Mouse (Mus musculus) lung, adult 18-20 months (tissue): ENCODE measurements around the gene Elmo2.

Source experiments
- DNase-seq, 2 experiments: peaks; one replicate each; pipeline ENCODE4 v3.0.0; 2022; ENCODE audit warnings: mixed read lengths in 2 of 2

Elmo2 gene

DNA sequence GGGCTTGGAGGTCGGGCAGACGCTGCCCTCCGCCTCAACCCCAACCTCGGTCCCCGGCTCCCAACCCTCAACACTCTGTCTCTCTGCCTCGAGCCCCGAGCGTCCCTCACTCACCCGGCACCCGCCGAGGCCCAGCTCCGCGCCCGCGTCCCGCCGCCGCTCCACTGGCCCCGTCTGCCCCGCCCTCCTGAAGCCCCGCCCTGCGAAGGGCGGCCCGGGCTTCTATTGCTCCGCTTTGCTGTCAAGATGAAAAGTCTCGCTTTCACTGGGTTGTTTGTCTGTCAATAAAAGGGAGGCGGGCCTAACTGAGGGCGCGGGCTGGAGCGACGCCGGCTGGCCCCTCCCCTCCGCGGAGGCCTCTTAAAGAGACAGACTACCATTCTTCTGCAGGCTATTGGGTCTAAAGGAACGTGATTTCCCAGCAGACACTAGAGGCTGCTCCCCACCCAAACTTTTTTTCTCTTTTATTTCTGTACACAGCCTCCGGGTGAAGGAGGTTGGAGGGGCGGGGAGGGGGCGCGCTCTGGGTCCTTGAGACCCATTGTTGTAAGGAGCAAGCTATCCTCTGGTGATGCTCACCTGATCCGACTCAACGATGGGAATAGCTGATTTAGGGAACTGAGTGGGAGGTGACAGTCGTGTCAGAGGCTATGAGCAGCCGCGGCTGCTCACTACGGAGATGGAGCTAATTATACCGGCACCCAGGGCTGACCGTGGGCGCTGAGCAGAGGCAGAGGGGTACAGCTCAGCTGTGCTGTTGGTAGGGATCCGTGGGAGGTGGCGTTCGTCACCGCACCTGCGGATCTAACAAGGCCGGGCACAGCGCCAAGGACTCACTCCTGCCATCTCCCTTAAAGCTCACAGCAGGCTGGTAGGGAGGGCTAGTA, at the start of gene Elmo2:
TSS of gene Elmo2 (minus strand) at position 176 of the 887 bp plus-strand sequence.
- DNase-seq: peak; percentile 98 to 99

DNA sequence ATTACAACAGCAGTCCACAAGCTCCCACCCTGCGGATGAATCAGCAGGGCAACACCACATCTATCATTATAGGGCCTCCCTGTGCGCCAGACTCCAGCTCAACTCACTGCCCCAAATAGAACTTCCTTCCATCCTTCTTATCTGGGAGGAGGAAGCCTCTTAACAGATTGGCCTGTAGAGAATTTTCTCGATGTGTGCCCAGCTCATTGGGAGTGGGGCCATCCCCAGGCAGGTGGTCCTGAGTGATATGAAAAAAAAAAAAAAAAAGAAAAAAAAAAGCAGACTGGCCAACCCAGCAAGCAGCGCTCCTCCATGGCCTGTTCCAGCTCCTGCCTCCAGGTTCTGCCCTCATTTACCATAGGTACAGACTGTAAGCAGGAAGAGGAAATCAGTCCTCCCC, 49.7 kb upstream of the Elmo2 start:
- DNase-seq: no peak

DNA sequence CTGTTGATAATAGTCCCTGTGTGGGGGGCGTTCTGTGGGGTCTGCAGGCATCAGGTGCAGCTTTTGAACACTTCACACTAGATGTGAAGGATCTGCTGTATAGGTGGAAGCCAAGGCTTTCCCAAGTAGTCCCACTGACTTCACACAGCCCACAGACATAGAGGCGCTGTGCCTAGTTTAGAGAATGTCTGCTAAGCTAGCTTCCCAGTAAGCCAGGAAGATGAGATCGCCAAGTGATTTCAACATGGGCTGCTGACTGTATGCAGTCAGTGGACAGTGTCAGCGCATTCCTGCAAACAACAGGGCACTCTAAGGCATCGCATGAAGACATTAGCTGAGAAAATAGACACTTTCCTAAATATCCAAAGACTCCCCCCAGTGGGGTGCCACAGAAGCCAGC, 49.2 kb upstream of the Elmo2 start:
- DNase-seq: no peak

DNA sequence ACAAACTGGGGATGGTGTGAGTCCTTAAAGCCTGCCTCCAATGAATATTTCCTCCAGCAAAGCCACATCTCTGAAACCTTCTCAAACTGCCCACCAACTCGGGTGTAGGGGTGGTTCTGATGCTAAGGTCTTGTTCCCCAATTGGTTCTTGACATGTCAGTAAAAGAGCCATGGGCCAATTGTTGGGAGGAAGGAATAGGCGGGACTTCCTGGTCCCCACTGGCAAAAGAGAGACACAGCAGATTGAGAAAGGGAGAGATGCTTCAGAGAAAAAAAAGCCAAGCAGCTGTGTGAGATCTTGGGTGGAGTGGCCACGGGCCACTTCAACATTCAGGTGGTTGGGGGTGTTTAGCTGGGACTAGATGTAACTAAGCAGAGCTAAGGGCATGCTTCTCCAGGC, 44.8 kb upstream of the Elmo2 start:
- DNase-seq: no peak

DNA sequence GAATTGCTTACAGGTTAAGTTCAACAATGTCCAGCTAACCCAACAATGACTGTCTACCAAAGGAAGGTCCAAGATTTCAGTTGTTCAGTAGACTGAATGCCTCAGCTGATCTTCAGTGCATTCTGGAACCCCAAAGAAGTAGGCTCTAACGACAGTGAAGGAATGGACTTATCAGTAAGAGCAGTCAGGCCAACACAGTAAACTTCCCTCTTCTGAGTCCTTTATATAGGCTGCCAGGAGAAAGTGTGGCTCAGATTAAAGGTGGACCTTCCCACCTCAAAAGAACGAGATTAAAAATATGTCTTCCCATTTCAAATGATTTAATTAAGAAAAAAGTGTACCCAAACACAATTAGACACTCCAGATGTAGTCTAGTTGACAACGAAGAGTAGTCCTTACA, 44.1 kb upstream of the Elmo2 start:
- DNase-seq: no peak

DNA sequence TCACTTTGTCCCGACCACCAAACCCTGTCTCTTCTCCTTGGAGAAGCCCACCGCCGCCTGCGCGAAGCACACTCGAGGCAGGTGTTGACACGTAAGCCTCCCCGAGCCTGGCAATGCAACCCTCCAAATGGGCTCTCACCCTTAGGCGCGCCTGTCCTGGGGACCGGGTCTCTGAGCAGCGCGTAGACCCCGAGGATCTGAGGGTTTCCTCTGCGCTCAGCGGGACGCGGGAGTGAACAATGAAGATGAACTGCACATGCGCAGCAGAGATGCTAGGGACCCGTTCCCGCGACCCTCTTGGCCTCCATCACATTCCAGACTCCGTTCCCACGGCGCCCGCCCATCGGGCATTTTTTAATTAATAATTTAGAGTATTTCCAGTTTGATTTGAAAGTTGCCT, 42.2 kb upstream of the Elmo2 start, which contains the start of gene Zfp663:
TSS of gene Zfp663 (minus strand) at position 234 of the 400 bp plus-strand sequence.
- no peak for DNase-seq

DNA sequence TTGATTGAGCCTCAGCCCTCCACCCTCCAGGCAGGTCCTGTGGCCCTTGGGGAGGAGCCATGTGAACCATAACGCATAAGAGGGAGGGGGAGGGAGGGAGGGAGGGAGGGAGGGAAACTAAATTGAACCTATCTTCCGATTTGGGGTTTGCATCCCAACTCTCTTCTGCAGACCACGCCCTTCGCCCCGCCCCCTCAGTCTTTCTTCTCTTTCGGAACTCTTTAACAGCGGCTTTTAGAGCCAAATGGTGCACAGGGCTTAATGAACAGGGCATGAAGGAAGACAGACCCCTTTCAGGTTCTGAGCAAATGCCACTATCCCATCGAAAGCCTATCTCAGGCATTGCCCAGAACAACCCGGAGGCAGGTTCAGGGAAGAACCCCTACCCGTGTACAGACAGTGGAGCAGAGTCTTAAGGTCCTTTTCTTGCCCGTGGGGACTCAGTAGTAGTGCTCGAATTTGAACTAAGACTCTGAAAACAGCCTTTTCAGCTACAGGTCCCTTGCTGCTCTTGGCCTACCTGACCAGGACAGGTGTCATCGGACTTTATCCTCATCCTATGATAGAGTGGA, 41.7 kb upstream of the Elmo2 start:
- peak; percentile 12 to 36 for DNase-seq

DNA sequence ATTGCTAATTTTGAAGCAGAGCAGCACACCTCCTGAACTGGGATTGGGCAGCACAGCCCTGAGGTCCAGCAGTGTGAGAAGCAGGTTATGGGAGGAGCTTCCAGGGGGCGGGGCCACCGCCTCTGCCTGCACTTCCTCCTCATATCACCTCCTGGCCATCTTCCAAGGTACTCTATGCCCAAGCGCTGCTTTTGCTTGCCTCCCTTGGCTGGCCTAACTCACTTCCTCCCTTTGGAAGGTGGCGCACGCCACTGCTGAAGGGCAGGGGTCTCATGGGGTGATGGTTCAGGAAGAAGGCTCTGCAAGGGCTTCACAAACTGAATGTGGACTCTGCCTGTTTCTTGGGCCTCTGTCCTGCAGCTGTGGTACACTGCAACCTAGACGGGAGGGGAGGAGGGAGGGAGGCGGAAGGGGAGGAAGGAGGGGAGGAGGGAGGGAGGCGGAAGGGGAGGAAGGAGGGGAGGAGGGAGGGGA, 40.8 kb upstream of the Elmo2 start:
- peak; percentile 77 to 86 for DNase-seq

DNA sequence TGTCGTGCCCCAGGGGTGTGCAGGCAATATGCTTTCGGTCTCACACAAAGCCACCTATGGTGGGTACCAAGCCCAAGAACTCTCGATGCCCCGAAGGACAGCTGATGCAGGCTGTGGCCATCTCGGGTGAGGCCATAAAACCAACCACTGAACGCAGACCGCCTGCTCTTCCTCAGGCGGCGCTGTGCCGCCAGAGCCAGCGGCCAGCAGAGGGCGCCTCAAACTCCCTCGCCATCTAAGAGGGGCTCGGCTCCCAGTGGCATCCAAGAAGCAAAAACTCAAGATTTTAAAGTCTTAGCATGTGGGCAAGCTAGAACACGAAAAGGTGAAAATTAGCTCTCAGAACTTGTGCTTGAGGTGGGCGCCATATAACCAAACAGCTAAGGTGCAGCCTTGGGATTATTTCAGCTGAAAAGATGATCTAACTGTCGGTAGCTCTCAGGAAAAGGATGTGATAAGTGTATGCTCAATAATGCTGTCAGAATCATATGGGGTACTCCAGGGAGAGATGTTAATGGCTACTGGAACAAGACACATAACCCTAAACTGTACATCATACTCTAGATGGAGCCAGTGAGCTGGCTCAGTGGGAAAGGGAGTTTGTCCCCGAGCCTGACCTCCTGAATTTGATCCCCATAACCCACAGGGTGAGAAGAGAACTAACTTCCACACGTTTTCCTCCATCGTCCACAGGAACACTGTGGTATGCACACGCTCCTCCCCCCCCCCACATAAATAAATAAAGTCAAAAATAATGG, 38.2 kb upstream of the Elmo2 start:
- DNase-seq: peak; percentile 9 to 29

DNA sequence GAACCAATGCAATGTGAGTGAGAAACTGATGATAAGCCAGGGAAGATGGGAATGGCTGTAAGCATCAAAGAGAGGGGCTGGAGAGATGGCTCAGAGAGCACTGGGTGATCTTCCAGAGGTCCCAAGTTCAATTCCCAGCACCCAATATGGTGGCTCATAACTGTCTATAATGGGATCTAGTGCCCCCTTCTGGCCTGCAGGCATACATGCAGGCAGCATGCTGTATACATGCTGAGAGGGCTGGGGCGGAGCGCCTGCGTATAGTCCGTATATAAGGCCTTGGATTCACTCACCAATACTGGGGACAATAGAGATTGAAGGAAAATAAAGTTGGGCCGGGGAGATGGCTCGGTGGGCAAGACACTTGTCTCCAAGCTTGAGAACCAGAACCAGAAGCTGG, 37.0 kb upstream of the Elmo2 start:
- DNase-seq: no peak

DNA sequence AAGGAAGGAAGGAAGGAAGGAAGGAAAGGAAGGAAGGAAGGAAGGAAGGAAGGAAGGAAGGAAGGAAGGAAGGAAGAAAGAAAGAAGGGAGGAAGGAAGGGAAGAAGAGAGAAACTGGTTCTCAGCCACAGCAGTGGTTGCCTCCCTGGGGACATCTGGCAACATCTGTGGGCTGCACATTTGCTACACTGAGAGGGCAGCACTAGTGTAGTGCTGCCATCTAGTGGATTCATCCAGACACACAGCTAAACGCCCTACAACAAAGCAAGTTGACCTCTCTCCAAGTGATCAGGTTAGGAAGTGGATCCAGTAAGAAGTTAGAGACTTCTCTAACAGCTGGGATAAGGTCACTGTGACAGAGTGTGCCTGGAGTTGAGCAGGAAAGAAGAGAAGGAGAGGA, 34.6 kb upstream of the Elmo2 start:
- DNase-seq: peak; percentile 33 to 48

DNA sequence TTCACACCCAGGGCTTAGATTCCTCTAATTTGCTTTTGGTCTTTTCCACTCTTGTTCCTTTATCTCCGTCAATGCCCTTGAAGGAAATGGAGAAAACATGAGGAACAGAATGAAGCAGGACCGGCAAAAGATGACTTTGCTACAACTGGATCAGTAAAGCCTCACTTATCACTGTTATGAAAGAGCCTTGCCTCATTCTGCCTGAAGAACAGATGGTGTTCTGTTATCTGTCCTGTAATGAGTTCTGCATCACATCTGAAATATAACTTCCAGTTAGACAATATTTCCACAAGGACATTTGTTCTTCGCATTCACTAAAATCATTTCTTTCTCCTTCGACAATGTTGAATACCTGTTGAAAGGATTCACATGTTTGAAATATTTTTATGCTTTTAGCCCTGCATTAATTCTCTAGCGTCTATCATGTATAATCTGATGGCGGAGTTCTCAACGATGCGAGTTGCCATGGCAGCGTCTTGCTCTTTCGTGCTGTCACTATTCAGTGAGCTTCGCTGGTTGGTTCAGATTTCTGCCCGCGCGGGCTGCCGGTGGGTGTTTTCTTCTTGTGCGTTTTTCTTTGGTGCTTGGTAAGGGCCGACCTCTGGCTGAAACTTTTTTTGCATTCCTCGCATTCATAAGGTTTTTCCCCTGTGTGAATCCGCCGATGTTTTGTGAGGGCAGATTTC, 25.7 kb upstream of the Elmo2 start:
- DNase-seq: no peak

DNA sequence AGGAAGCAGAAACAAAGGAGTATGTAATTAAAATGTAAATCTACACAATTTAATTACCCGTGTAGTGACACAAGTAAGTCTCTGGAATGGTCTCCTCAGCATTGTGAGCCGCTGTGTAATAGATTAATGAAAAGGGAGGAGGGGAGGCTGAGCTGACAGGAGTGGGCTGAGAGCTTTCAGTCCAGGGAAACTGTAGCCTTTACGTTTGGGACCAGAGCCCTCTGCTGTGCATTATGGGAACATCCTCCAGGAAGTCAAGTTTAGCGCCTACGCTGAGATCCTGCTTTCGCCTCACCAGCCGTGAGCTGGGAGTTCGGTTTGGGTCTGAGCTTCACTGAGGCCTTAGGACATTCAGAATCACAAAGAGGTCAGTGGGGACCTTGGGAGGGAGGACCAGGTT, 23.2 kb upstream of the Elmo2 start:
- DNase-seq: no peak

DNA sequence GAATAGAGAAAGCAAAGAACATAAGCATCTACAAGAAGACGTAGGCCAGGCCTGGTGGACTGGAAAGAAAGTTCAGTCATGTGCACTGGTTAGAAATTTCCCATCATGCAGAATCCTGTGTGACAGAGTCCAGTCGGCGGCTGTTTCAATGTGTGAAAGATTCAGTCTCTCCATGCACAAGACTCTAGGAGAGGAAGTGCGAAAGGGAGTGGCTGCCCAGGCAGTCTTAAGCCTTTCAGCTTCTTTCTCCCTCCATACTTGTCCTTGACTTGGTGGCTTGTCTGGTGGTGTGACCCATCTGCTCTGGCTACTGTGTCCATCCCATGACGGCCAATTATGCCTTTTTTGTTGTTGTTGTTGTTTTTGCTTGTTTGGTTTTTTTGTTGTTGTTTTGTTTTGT, 19.9 kb upstream of the Elmo2 start:
- DNase-seq: no peak

DNA sequence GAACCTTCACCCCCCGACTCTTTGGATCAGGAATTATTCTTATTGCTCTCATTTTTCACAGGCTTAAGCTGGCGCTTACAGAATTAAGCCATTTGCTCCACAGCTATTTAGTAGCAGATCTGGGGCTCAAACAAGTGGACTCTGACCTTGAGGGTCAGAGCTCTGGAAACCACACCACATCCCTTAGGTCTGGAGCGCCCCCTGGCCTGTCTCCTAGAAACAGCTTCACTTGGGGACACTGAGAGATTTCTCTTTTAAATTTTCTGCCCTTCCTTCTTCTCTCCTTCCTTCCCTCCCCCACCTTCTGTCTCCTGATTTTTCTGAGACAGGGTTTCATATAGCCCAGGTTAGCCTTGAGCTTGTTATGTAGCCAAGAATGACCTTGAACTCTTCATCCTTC, 10.9 kb upstream of the Elmo2 start:
- peak; percentile 51 to 56 for DNase-seq

DNA sequence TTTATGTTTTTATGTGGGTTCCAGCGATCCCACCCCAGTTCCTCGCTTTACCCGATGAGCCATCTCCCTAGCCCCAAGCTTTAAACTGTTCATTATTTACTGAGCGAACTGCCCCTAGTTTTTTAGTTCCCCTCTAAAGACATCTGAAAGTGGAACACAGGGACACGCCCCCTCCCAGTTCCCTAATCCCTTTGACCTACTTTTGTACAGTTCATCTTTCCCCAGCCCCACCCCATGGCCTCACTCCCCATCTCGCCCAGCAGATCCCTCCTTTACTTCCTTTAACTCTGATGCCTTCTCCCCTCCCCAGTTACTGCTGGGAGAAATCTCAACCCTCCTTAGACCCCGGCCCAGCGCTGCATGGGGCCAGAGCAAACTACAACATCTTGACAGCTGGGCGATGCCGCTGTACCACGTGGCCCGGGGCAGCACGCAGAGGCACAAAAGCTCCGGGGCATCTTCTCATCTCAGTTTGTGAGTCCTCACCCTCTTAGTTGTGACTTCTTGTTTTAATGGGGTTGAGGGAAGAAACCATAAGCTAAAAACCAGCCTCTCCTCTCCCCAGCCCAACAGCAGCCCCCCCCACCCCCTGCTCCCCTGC, 6.4 kb upstream of the Elmo2 start:
- peak; percentile 49 to 66 for DNase-seq

DNA sequence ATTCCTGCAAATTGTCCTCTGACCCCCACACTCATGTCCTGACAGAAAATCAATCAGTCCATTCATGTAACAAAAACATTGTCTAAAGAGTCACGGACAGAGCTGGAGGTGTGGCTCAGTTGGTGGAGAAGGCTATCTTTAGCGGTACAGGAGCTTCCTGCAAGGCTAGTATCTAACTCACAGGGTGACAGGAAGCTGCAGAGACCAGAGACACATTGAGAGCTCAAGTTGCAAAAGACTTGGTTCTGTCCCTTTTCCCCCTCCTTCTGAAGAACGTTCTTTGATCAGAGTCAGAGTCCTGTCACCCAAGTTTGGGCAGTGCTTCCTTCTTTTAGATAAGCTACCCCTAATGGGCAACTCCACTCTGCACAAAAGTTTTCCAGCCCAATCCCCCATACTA, 3.4 kb upstream of the Elmo2 start:
- no peak for DNase-seq

DNA sequence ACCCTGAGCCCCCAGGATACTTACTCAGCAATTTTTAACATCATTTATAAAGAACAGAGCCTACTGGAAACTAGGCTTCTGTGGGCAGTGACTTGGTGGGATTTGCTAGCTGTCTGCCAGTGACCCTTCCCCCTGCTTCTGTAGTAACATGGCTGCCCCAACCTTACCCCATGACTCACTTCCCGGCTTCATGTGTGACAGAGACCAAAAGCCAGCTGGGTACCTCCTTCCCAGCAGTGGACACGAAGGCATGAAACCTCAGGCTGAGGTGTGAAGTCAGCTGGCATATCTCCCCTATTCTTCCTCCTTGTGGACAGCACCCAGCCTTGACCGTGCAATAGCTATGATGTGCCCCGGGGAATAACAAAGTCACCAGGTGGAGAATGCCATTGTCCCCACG, 2.5 kb upstream of the Elmo2 start:
- no peak for DNase-seq

DNA sequence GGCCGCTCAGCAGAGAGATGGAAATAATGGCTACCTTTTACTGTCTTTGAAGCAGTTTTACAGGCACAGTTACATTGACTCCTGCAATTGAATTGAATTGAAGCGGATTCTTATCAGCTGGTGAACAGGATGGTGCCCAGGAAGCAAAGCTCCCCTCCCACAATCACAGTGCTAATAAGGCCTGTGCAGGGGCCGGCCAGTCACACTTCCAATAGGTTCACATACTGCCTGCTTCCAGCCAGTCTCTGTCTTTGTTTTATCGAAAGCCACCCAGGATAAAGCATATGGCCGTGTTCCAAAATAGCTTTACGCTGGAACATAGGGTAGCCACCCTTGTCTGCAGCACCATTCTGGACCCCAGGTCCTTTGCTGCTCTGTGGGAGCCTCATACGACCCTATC, 1.1 kb upstream of the Elmo2 start:
- no peak for DNase-seq

DNA sequence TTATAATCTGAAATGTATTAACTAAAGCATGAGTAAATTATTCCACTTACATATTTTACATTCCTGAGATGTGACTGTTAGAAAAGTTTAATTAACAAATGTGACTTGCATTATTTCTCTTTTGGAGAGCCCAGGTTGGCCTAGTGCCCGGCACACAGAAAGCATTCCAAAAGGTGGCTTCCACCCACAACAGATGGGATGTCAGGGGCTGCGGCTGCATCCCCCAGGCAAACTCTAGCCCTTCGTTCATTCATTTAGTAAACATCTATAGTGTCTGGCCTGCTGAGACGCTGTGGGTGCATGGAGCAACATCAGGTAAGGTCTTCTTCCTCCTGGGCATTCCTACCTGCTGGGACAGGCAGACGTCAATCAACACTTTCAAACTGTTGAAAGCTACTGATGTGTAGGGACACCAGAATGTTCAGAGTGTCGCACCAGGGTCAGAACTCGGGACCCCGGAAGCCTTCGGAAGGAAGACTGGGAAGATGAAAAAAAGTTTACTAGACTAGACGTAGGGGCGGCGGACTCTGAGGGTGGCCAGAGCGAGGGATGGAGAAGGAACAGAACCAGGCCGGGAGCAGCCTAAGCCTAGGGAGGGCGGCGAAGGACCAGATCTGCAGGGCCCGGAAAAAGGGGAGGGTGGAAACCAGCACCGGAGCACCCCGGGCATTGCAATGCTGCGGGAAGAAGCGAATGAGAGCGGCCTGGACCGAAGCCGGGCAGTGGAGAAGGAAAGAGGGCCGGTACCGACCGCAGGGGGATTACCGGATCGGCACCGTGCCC, 567 bp downstream of the Elmo2 start:
- DNase-seq: peak in 1 of 2 experiments; percentile 46

DNA sequence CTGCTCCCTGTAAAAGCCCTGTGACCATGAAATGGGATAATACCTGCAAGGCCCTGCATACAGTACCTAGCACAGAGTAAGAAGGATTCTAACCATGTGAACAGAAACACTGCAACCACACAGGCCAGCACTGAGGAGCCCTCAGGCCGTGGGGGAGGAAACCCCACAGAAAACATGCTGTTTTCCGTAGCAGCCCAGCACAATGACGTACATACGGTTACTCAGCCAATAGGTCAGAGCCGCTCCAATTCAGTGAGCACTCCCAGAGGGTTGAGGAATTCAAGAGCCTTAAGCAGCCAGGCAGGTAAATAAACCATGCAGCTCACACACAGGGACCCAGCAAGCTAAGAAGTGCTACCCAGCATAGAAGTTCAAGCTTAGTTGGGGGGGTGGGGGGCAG, 2.4 kb downstream of the Elmo2 start:
- DNase-seq: peak; percentile 70 to 81

DNA sequence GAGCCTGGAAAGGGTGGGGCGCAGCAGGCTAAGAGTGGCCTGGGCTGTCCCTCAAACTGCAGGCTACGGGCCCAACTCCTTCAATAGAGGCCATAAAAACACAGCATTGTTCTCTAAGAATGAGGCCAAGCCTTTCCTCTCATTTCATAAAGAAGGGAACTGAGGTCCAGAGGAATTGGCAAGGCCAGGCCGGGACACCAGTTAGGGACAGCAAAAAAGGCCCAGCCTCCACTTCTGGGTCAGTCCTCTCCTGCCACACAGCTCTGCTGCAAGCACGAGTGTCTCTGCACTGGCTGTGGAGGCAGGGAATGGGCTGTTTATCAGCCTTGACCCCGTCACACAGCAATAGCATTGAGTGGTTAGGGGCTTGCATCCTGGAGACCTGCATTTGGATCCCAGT, 2.8 kb downstream of the Elmo2 start:
- no peak for DNase-seq
